Mouse (Mus musculus) CD4-positive naive resting alpha-beta T cell, adult 76 days (primary cell): ENCODE data around the gene Car4. TPM values are rescaled to one million over a fixed set of nuclear protein-coding genes. Genes with fewer than 3 reads are reported as not detected.

Experiments
- total RNA-seq: library from RNA; stranded (reverse); gene quantifications from one replicate; pipeline ENCODE4 v1.2.4, GENCODE M21; 2023

Gene Car4
- not detected for total RNA-seq

GRCm38 (mm10) chr11:84957591-84958270 lies at the start of gene Car4:
Car4 (plus strand) TSS chr11:84957786.

GRCm38 (mm10) chr11:84916053-84916702 lies 41.4 kb upstream of the Car4 start, which contains the start of gene Znhit3:
Znhit3 (minus strand) TSS chr11:84916366.

Other genes with a start within 250 kb of the Car4 start
- gene Mrm1, start 138.3 kb upstream of the Car4 start, total RNA-seq = 14.6 TPM
- gene Dhrs11, start 128.8 kb upstream of the Car4 start, total RNA-seq = 12.3 TPM
- gene Ggnbp2, start 87.0 kb upstream of the Car4 start, total RNA-seq = 151 TPM
- gene Myo19, start 77.6 kb upstream of the Car4 start, total RNA-seq = 9.4 TPM
- gene Pigw, start 77.5 kb upstream of the Car4 start, total RNA-seq = 6.0 TPM
- gene Znhit3, start 41.4 kb upstream of the Car4 start, total RNA-seq = 39.8 TPM
- gene Usp32, start 182.4 kb downstream of the Car4 start, total RNA-seq = 34.9 TPM
- not detected for gene 1700125H20Rik, start 212.6 kb downstream of the Car4 start, total RNA-seq